Mouse (Mus musculus) thymus, postnatal 36 days (tissue): ENCODE measurements at regions not wholly inside any gene's neighbourhood (a gene's known extent, or its start where the extent isn't known, plus 50 kb on each side); places are given as distances from the start of the nearest gene placed in this dataset.
A peak's percentile ranks its signal among the peaks of the same experiment; 100 is the strongest.

ENCODE experiments used
- DNase-seq, 2 experiments: peaks; one replicate each; pipeline ENCODE4 v3.0.0; 2022; ENCODE audit warnings: mixed read lengths in 2 of 2

- DNase-seq = peak in 1 of 2 experiments; percentile 46
Measured at GRCm38 (mm10) chr5:64500413-64500812, 302.8 kb upstream of the Klf3 start.

- no peak for DNase-seq
Measured at GRCm38 (mm10) chr5:64500866-64501265, 302.3 kb upstream of the Klf3 start.

GRCm38 (mm10) chr5:64501746-64502145 lies 301.4 kb upstream of the Klf3 start:
- no peak for DNase-seq

GRCm38 (mm10) chr5:64503514-64503913 lies 299.7 kb upstream of the Klf3 start:
- no peak for DNase-seq

GRCm38 (mm10) chr5:64504507-64504906 lies 298.7 kb upstream of the Klf3 start:
- DNase-seq = no peak

GRCm38 (mm10) chr5:64505227-64505834 lies 297.9 kb upstream of the Klf3 start:
- DNase-seq = peak; percentile 82 to 90

- peak; percentile 91 to 97 for DNase-seq
Measured at GRCm38 (mm10) chr5:64505835-64506600, 297.2 kb upstream of the Klf3 start.

- no peak for DNase-seq
Measured at GRCm38 (mm10) chr5:64508565-64508964, 294.6 kb upstream of the Klf3 start.

- DNase-seq = peak in 1 of 2 experiments; percentile 62
Measured at GRCm38 (mm10) chr5:64513155-64513945, 289.8 kb upstream of the Klf3 start.

- DNase-seq = no peak
Measured at GRCm38 (mm10) chr5:64516115-64516665, 287.0 kb upstream of the Klf3 start.

- DNase-seq = peak in 1 of 2 experiments; percentile 68
Measured at GRCm38 (mm10) chr5:64517241-64517640, 285.9 kb upstream of the Klf3 start.

GRCm38 (mm10) chr5:64517835-64518234 lies 285.4 kb upstream of the Klf3 start:
- no peak for DNase-seq

GRCm38 (mm10) chr5:64519036-64519435 lies 284.2 kb upstream of the Klf3 start:
- peak in 1 of 2 experiments; percentile 56 for DNase-seq

GRCm38 (mm10) chr5:64519731-64520130 lies 283.5 kb upstream of the Klf3 start:
- DNase-seq = no peak

GRCm38 (mm10) chr5:64521401-64521800 lies 281.8 kb upstream of the Klf3 start:
- DNase-seq = no peak

GRCm38 (mm10) chr5:64521969-64522368 lies 281.2 kb upstream of the Klf3 start:
- DNase-seq = peak in 1 of 2 experiments; percentile 55

- no peak for DNase-seq
Measured at GRCm38 (mm10) chr5:64526521-64526920, 276.7 kb upstream of the Klf3 start.

- DNase-seq = no peak
Measured at GRCm38 (mm10) chr5:64527962-64528361, 275.2 kb upstream of the Klf3 start.

- no peak for DNase-seq
Measured at GRCm38 (mm10) chr5:64534371-64534770, 268.8 kb upstream of the Klf3 start.

GRCm38 (mm10) chr5:64534947-64535346 lies 268.2 kb upstream of the Klf3 start:
- DNase-seq = no peak

GRCm38 (mm10) chr5:64535546-64535945 lies 267.6 kb upstream of the Klf3 start:
- no peak for DNase-seq

- no peak for DNase-seq
Measured at GRCm38 (mm10) chr5:64536393-64537112, 266.6 kb upstream of the Klf3 start.
